ENCODE assay signal across 24 mouse cellular contexts in genomic region chr16:32532878-32533826, GRCm38 (mm10). TPM values are rescaled to one million over a fixed set of nuclear protein-coding genes. Genes with fewer than 3 reads are reported as not detected.
DNase-seq lines count a peak whose midpoint lies in the region; ATAC-seq lines count a peak whose summit lies in the region.
"Had no signal": no experiment of that assay in that cellular context is flagged by ENCODE, and none has a peak within 500 bp of the region (broad histone marks: within the 10 kb centered on the region; RNA-seq: fewer than 3 reads in every experiment).

No protein-coding gene starts in this region.

- H3K4me1 ChIP-seq in forebrain, embryonic 10.5 days: peaks cover 43% of the 10 kb centered on the region
- peaks cover 12% of the 10 kb centered on the region; the same call in 1 of the 2 replicates for H3K4me1 ChIP-seq in forebrain, embryonic 16.5 days (replicated peaks; ENCODE audit: control insufficient read depth, insufficient read depth, low read length)
- H3K4me1 ChIP-seq in midbrain, embryonic 11.5 days (ENCODE audit: control insufficient read depth, insufficient read depth, low read length): peaks cover 18% of the 10 kb centered on the region
- no peaks in the 10 kb centered on the region for H3K4me1 ChIP-seq in midbrain, embryonic 14.5 days (ENCODE audit: control insufficient read depth, insufficient read depth, low read length)
- H3K4me1 ChIP-seq in embryonic facial prominence, embryonic 11.5 days (ENCODE audit: control insufficient read depth, insufficient read depth, low read length): no peaks in the 10 kb centered on the region; the same call in 1 of the 2 replicates
- H3K4me1 ChIP-seq: hindbrain, embryonic 15.5 days had no signal

- H3K9ac ChIP-seq in forebrain, embryonic 16.5 days (replicated peaks; ENCODE audit: low read depth, low read length): no peak overlapping the region
- 0 out of 2 replicates have a peak overlapping the region, but pooled peaks have one; percentile 10 for H3K9ac ChIP-seq in midbrain, embryonic 11.5 days (ENCODE audit: low read length)
- no peak overlapping the region for H3K9ac ChIP-seq in midbrain, embryonic 14.5 days (replicated peaks; ENCODE audit: low read length)
- H3K9ac ChIP-seq in embryonic facial prominence, embryonic 11.5 days (replicated peaks; ENCODE audit: low read length): no peak overlapping the region
- H3K9ac ChIP-seq: hindbrain, embryonic 15.5 days; liver, embryonic 12.5 days; lung, embryonic 15.5 days had no signal

- H3K36me3 ChIP-seq in forebrain, embryonic 10.5 days (replicated peaks): no peaks in the 10 kb centered on the region
- no peaks in the 10 kb centered on the region for H3K36me3 ChIP-seq in forebrain, embryonic 16.5 days (ENCODE audit: control insufficient read depth, insufficient read depth)
- H3K36me3 ChIP-seq in midbrain, embryonic 11.5 days (ENCODE audit: control insufficient read depth, insufficient read depth, low read length): no peaks in the 10 kb centered on the region
- H3K36me3 ChIP-seq in midbrain, embryonic 14.5 days (ENCODE audit: control insufficient read depth, insufficient read depth, low read length): no peaks in the 10 kb centered on the region
- H3K36me3 ChIP-seq in embryonic facial prominence, embryonic 11.5 days (replicated peaks; ENCODE audit: control insufficient read depth, insufficient read depth, low read depth, low read length): no peaks in the 10 kb centered on the region
- H3K36me3 ChIP-seq: hindbrain, embryonic 15.5 days; limb, embryonic 10.5 days; liver, embryonic 12.5 days; lung, embryonic 15.5 days had no signal

- ATAC-seq in forebrain, embryonic 16.5 days: no peak; the same call in 1 of the 2 replicates
- ATAC-seq in midbrain, embryonic 11.5 days (ENCODE audit: low FRiP score): no peak
- no peak for ATAC-seq in midbrain, embryonic 14.5 days (ENCODE audit: low FRiP score, low TSS enrichment)
- peak; percentile 67; the same call in 1 of the 2 replicates for ATAC-seq in embryonic facial prominence, embryonic 11.5 days (replicated peaks; ENCODE audit: insufficient number of reproducible peaks, low FRiP score, low TSS enrichment, low read depth)
- ATAC-seq in monocyte, adult 5-6 weeks (replicated peaks; ENCODE audit: insufficient number of reproducible peaks, low FRiP score, low TSS enrichment, poor library complexity, severe bottlenecking): peak; percentile 47
- ATAC-seq: intestine, postnatal 0 days; liver, embryonic 12.5 days had no signal

- H3K27ac ChIP-seq in forebrain, embryonic 10.5 days: peak overlapping the region; percentile 77
- H3K27ac ChIP-seq in forebrain, embryonic 16.5 days (ENCODE audit: low read length): no peak overlapping the region
- H3K27ac ChIP-seq in midbrain, embryonic 11.5 days (ENCODE audit: low read depth, low read length): no peak overlapping the region
- H3K27ac ChIP-seq in midbrain, embryonic 14.5 days (replicated peaks; ENCODE audit: low read depth, low read length): no peak overlapping the region
- H3K27ac ChIP-seq in embryonic facial prominence, embryonic 11.5 days (replicated peaks; ENCODE audit: low read depth, low read length): no peak overlapping the region
- H3K27ac ChIP-seq: hindbrain, embryonic 15.5 days; layer of hippocampus, adult 2 months; limb, embryonic 10.5 days; liver, embryonic 12.5 days; lung, embryonic 15.5 days had no signal

- DNase-seq in forebrain, embryonic 10.5 days (ENCODE audit: extremely low spot score, low spot score): no peak
- no peak for DNase-seq in midbrain, embryonic 11.5 days (ENCODE audit: low spot score, missing footprints)
- DNase-seq in midbrain, embryonic 14.5 days: no peak
- no peak for DNase-seq in embryonic facial prominence, embryonic 11.5 days (ENCODE audit: low spot score)
- DNase-seq in left cerebral cortex, postnatal 10 days (ENCODE audit: extremely low spot score in 1 of 2, low spot score in 2 of 2): no peak
- no peak for DNase-seq in lung, postnatal 14 days
- DNase-seq: adrenal gland, postnatal 10 days; cerebellum, adult 11-12 months; cerebellum, postnatal 25 days; gastrocnemius, postnatal 14 days; heart, postnatal 14 days; thymus, postnatal 36 days had no signal

- no peak overlapping the region for H3K4me2 ChIP-seq in forebrain, embryonic 16.5 days (ENCODE audit: low read length)
- no peak overlapping the region for H3K4me2 ChIP-seq in midbrain, embryonic 11.5 days
- no peak overlapping the region for H3K4me2 ChIP-seq in midbrain, embryonic 14.5 days (ENCODE audit: low read length)
- no peak overlapping the region for H3K4me2 ChIP-seq in embryonic facial prominence, embryonic 11.5 days (ENCODE audit: low read depth, low read length)
- H3K4me2 ChIP-seq: hindbrain, embryonic 15.5 days; liver, embryonic 12.5 days; lung, embryonic 15.5 days had no signal

- intact Hi-C loops in left cerebral cortex, postnatal 10 days (cut with DNase I): no loop called here

- no peaks in the 10 kb centered on the region for H3K9me3 ChIP-seq in forebrain, embryonic 10.5 days
- H3K9me3 ChIP-seq in forebrain, embryonic 16.5 days (ENCODE audit: control insufficient read depth, low read length): no peaks in the 10 kb centered on the region
- H3K9me3 ChIP-seq in midbrain, embryonic 11.5 days (ENCODE audit: control insufficient read depth, low read length): no peaks in the 10 kb centered on the region
- H3K9me3 ChIP-seq in midbrain, embryonic 14.5 days (ENCODE audit: control insufficient read depth, low read length): no peaks in the 10 kb centered on the region
- H3K9me3 ChIP-seq in embryonic facial prominence, embryonic 11.5 days (replicated peaks; ENCODE audit: control insufficient read depth, low read length): no peaks in the 10 kb centered on the region
- H3K9me3 ChIP-seq: hindbrain, embryonic 15.5 days; limb, embryonic 10.5 days; lung, embryonic 15.5 days had no signal

- H3K27me3 ChIP-seq in forebrain, embryonic 10.5 days (ENCODE audit: poor library complexity, severe bottlenecking): peaks cover 4% of the 10 kb centered on the region; the same call in 1 of the 2 replicates
- no peaks in the 10 kb centered on the region for H3K27me3 ChIP-seq in forebrain, embryonic 16.5 days (replicated peaks; ENCODE audit: control insufficient read depth, insufficient read depth, low read length)
- H3K27me3 ChIP-seq in midbrain, embryonic 11.5 days (ENCODE audit: control insufficient read depth, insufficient read depth, low read length): no peaks in the 10 kb centered on the region
- H3K27me3 ChIP-seq in midbrain, embryonic 14.5 days (ENCODE audit: control insufficient read depth, insufficient read depth, low read length): no peaks in the 10 kb centered on the region
- no peaks in the 10 kb centered on the region for H3K27me3 ChIP-seq in embryonic facial prominence, embryonic 11.5 days (ENCODE audit: control insufficient read depth, insufficient read depth, low read length)
- H3K27me3 ChIP-seq: hindbrain, embryonic 15.5 days; lung, embryonic 15.5 days had no signal

- no peak overlapping the region for H3K4me3 ChIP-seq in forebrain, embryonic 10.5 days
- no peak overlapping the region for H3K4me3 ChIP-seq in forebrain, embryonic 16.5 days (replicated peaks; ENCODE audit: low read length)
- no peak overlapping the region for H3K4me3 ChIP-seq in midbrain, embryonic 11.5 days (ENCODE audit: low read depth, low read length)
- no peak overlapping the region for H3K4me3 ChIP-seq in midbrain, embryonic 14.5 days (replicated peaks; ENCODE audit: low read depth, low read length)
- H3K4me3 ChIP-seq in embryonic facial prominence, embryonic 11.5 days (ENCODE audit: low read depth, low read length): no peak overlapping the region
- H3K4me3 ChIP-seq: hindbrain, embryonic 15.5 days; layer of hippocampus, adult 2 months; limb, embryonic 10.5 days; liver, embryonic 12.5 days; lung, embryonic 15.5 days had no signal

- 60% methylated on average over 18 of the region's 18 CpGs for WGBS in forebrain, embryonic 10.5 days
- WGBS in forebrain, embryonic 16.5 days: 43% methylated on average over 18 of the region's 18 CpGs
- WGBS in midbrain, embryonic 11.5 days: 59% methylated on average over 18 of the region's 18 CpGs
- WGBS in midbrain, embryonic 14.5 days: 60% methylated on average over 18 of the region's 18 CpGs
- WGBS in embryonic facial prominence, embryonic 11.5 days: 41% methylated on average over 18 of the region's 18 CpGs

RNA-seq across cellular contexts. Expression of gene Zdhhc19, which starts 37.1 kb away (rescaled TPM):
- not detected in 2 replicates for polyA plus RNA-seq in forebrain, embryonic 10.5 days (2016; fragmentation: Nextera tagmentation; extraction: Ambion mirVana)
- not detected in 2 replicates for polyA plus RNA-seq in forebrain, embryonic 16.5 days (2015; fragmentation: Nextera tagmentation; extraction: Ambion mirVana)
- polyA plus RNA-seq in midbrain, embryonic 11.5 days (2014; fragmentation: Nextera tagmentation; extraction: Ambion mirVana): not detected in 2 replicates
- polyA plus RNA-seq in midbrain, embryonic 14.5 days (2014; fragmentation: Nextera tagmentation; extraction: Ambion mirVana): not detected in 2 replicates
- polyA plus RNA-seq in embryonic facial prominence, embryonic 11.5 days (2014; fragmentation: Nextera tagmentation; extraction: Ambion mirVana): not detected in 2 replicates
- not detected in 3 replicates for total RNA-seq in monocyte, adult 5-6 weeks (2017)
- not detected for total RNA-seq in left cerebral cortex, postnatal 10 days (2021)
- total RNA-seq: adrenal gland, postnatal 10 days; gastrocnemius, postnatal 14 days; heart, postnatal 14 days; layer of hippocampus, adult 2 months; left cerebral cortex, adult 18-20 months had no signal
- polyA plus RNA-seq: frontal cortex, adult 2 months; kidney, embryonic 16.5 days; limb, embryonic 10.5 days; liver, embryonic 12.5 days; lung, embryonic 15.5 days; spleen, adult 2 months had no signal

RNA-seq across cellular contexts. Expression of gene Slc51a, which starts 45.5 kb away (rescaled TPM):
- 0.28 and 0.37 TPM in 2 replicates for polyA plus RNA-seq in forebrain, embryonic 10.5 days (2016; fragmentation: Nextera tagmentation; extraction: Ambion mirVana)
- 0.09 TPM in 1 of 2 replicates, not detected in the other for polyA plus RNA-seq in forebrain, embryonic 16.5 days (2015; fragmentation: Nextera tagmentation; extraction: Ambion mirVana)
- 0.26 and 0.36 TPM in 2 replicates for polyA plus RNA-seq in midbrain, embryonic 11.5 days (2014; fragmentation: Nextera tagmentation; extraction: Ambion mirVana)
- polyA plus RNA-seq in midbrain, embryonic 14.5 days (2014; fragmentation: Nextera tagmentation; extraction: Ambion mirVana): 0.16 TPM in 1 of 2 replicates, not detected in the other
- 0.34 and 0.53 TPM in 2 replicates for polyA plus RNA-seq in embryonic facial prominence, embryonic 11.5 days (2014; fragmentation: Nextera tagmentation; extraction: Ambion mirVana)
- total RNA-seq in monocyte, adult 5-6 weeks (2017): 0.48 to 0.49 TPM in 2 of 3 replicates, not detected in the other
- not detected for total RNA-seq in left cerebral cortex, postnatal 10 days (2021)
- total RNA-seq: adrenal gland, postnatal 10 days; gastrocnemius, postnatal 14 days; layer of hippocampus, adult 2 months; left cerebral cortex, adult 18-20 months had no signal
- polyA plus RNA-seq: frontal cortex, adult 2 months; spleen, adult 2 months had no signal

Comparison
In these comparisons a context has a peak if more than half of its experiments do, and no peak if none do; other contexts are left out.
1. ATAC-seq: peak in embryonic facial prominence, embryonic 11.5 days (single experiment) and monocyte, adult 5-6 weeks (single experiment); none in forebrain, embryonic 16.5 days (single experiment), midbrain, embryonic 11.5 days (single experiment) and midbrain, embryonic 14.5 days (single experiment).